ENCODE assay signal across 20 mouse cellular contexts in the genomic region with DNA sequence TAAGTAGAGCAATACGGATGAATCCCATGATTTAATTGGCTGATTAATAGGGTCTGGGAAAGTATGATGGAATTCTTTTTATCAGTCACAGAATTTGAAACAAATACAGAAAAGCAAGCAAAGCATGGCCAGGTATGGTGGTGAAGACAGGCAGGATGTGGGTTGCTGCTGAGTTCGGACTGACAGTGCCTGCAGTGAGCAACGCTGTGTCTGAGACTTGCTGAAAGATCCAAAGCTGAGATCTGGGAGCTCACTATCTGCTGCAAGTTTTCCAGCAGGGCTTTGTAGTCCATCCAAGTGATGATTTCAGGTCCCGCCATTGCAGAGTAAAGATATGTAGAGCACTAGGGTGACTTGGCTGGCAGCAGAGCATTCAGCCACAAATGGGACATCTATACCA.
A peak's percentile ranks its signal among the peaks of the same experiment; 100 is the strongest.
DNase-seq lines count a peak whose midpoint lies in the region; ATAC-seq and TF ChIP-seq lines count a peak whose summit lies in the region.
"Had no signal": no experiment of that assay in that cellular context is flagged by ENCODE, and none has a peak within 500 bp of the region (broad histone marks: within the 10 kb centered on the region; RNA-seq: fewer than 3 reads in every experiment).

No protein-coding gene starts in this region.

- no peaks in the 10 kb centered on the region for H3K27me3 ChIP-seq in thymus, adult 2 months (ENCODE audit: control insufficient read depth, insufficient read depth, low read length)
- no peaks in the 10 kb centered on the region for H3K27me3 ChIP-seq in kidney, adult 2 months (replicated peaks; ENCODE audit: control insufficient read depth, insufficient read depth, low read length)
- H3K27me3 ChIP-seq: embryonic facial prominence, embryonic 12.5 days; forebrain, embryonic 12.5 days; hindbrain, embryonic 13.5 days had no signal

- peaks cover 6% of the 10 kb centered on the region for H3K4me1 ChIP-seq in thymus, adult 2 months (replicated peaks; ENCODE audit: control insufficient read depth, insufficient read depth, low read length)
- no peaks in the 10 kb centered on the region for H3K4me1 ChIP-seq in kidney, adult 2 months (ENCODE audit: control insufficient read depth, insufficient read depth, low read length)
- H3K4me1 ChIP-seq: embryonic facial prominence, embryonic 12.5 days; forebrain, embryonic 12.5 days; heart, embryonic 10.5 days; hindbrain, embryonic 13.5 days had no signal

- no peak for TF ChIP-seq CTCF in thymus, adult 2 months (IDR thresholded peaks at IDR 0.05; ENCODE audit: borderline replicate concordance, control insufficient read depth, extremely low read depth, insufficient read depth, low read length, poor library complexity)
- TF ChIP-seq CTCF in kidney, adult 2 months (conservative IDR thresholded peaks at IDR 0.05; ENCODE audit: insufficient read depth, insufficient read length, low read depth, low read length), result no peak

- H3K4me3 ChIP-seq in thymus, adult 2 months (ENCODE audit: control insufficient read depth, insufficient read depth, low read length), result no peak overlapping the region
- H3K4me3 ChIP-seq in kidney, adult 2 months (ENCODE audit: insufficient read depth, low read depth, low read length), result no peak overlapping the region
- H3K4me3 ChIP-seq: embryonic facial prominence, embryonic 12.5 days; forebrain, embryonic 12.5 days; heart, embryonic 10.5 days; hindbrain, embryonic 13.5 days had no signal

- WGBS in thymus, adult 2 months, result 39% methylated on average over 4 of the region's 4 CpGs
- WGBS in kidney, adult 2 months, result 86% methylated on average over 4 of the region's 4 CpGs

- no peak overlapping the region for H3K27ac ChIP-seq in thymus, adult 2 months (ENCODE audit: control insufficient read depth, insufficient read depth, low read length)
- no peak overlapping the region for H3K27ac ChIP-seq in kidney, adult 2 months (ENCODE audit: insufficient read depth, low read depth, low read length)
- H3K27ac ChIP-seq: embryonic facial prominence, embryonic 12.5 days; forebrain, embryonic 12.5 days; heart, embryonic 10.5 days; hindbrain, embryonic 13.5 days had no signal

- peak; percentile 87 for ATAC-seq in inflammation-experienced regulatory T-cells, adult 6 months

- DNase-seq in thymus, adult 2 months, result peak; percentile 19
- no peak for DNase-seq in thymus, adult 18-20 months
- DNase-seq in thymus, postnatal 0 days (ENCODE audit: low spot score), result peak; percentile 58
- DNase-seq in thymus, postnatal 4 days, result peak; percentile 54
- DNase-seq in adrenal gland, adult 18-20 months (ENCODE audit: low spot score in 2 of 2), result no peak
- DNase-seq in gastrocnemius, postnatal 10 days, result no peak
- DNase-seq in kidney, adult 2 months, result no peak
- DNase-seq: adrenal gland, postnatal 14 days; B cell, adult 2 months; cerebellum, adult 11-12 months; cerebellum, adult 9-10 months; cerebellum, postnatal 25 days; heart, adult 18-20 months; heart, postnatal 10 days; heart, postnatal 4 days had no signal

- H3K36me3 ChIP-seq in thymus, adult 2 months (ENCODE audit: control insufficient read depth, insufficient read depth, low read length), result no peaks in the 10 kb centered on the region
- no peaks in the 10 kb centered on the region for H3K36me3 ChIP-seq in kidney, adult 2 months (ENCODE audit: control insufficient read depth, insufficient read depth, low read length)
- H3K36me3 ChIP-seq: embryonic facial prominence, embryonic 12.5 days; forebrain, embryonic 12.5 days; heart, embryonic 10.5 days; hindbrain, embryonic 13.5 days had no signal

- no peak for TF ChIP-seq POLR2A in thymus, adult 2 months (IDR thresholded peaks at IDR 0.05; ENCODE audit: control insufficient read depth, extremely low read depth, insufficient read depth, low read length, poor library complexity)
- no peak for TF ChIP-seq POLR2A in kidney, adult 2 months (IDR thresholded peaks at IDR 0.05; ENCODE audit: low read depth, low read length)

Comparison
In these comparisons a context has a peak if more than half of its experiments do, and no peak if none do; other contexts are left out.
1. DNase-seq: peak in thymus, adult 2 months (single experiment), thymus, postnatal 0 days (single experiment) and thymus, postnatal 4 days (single experiment); none in thymus, adult 18-20 months (0 of 2), adrenal gland, adult 18-20 months (0 of 2), gastrocnemius, postnatal 10 days (single experiment) and kidney, adult 2 months (single experiment).